Mouse (Mus musculus) heart, adult 8-10 months (tissue): ENCODE results near the gene Gm5485. TPM values are rescaled to one million over a fixed set of nuclear protein-coding genes. Genes with fewer than 3 reads are reported as not detected.

Experiments used
- DNase-seq: peaks from one replicate; pipeline ENCODE4 v3.0.0; 2022; ENCODE audit warnings: low spot score
- total RNA-seq, 4 experiments: library from RNA; stranded (reverse); gene quantifications; 2 replicates each; pipeline ENCODE4 v1.2.4; 2022

Gm5485 gene
- total RNA-seq, result not detected

DNA sequence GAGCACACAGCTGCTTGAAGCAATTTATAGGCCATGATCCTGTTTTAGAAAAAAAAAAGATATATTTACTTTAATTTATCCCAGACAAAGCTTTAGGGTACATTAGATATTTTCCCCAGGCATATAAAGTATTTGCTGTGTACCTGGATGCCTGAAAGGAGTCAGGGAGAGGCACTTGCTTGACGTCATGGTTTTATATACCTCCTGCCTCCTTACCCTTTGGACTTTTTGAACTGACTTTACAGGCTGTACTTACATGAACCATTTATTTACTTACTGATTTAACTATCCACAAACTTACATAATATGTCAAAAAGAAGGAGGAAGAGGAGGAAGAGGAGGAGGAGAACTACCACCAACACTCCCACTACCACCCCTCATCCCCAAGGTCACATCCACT, at the start of gene Gm5485:
TSS of gene Gm5485 (minus strand) at position 171 of the 400 bp plus-strand sequence.
- DNase-seq, result no peak

DNA sequence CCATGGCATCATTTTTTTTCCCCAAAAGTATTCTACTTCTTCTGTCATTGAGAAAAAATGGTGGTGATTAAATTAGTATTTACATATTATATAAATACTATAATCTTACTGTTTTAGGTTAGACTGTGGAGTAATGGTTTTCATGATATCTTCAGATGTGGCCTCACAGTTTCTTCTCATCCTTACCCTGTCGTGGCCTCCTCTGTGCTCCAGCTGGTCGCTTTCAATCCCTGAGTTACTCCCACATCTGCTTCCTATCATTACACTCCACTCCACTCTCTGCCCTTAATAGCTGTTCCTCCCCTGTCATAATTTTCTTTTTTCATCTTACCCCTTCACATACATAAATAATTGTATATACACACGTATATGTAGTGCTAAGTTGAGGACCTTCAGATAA, 41.0 kb upstream of the Gm5485 start:
- no peak for DNase-seq

DNA sequence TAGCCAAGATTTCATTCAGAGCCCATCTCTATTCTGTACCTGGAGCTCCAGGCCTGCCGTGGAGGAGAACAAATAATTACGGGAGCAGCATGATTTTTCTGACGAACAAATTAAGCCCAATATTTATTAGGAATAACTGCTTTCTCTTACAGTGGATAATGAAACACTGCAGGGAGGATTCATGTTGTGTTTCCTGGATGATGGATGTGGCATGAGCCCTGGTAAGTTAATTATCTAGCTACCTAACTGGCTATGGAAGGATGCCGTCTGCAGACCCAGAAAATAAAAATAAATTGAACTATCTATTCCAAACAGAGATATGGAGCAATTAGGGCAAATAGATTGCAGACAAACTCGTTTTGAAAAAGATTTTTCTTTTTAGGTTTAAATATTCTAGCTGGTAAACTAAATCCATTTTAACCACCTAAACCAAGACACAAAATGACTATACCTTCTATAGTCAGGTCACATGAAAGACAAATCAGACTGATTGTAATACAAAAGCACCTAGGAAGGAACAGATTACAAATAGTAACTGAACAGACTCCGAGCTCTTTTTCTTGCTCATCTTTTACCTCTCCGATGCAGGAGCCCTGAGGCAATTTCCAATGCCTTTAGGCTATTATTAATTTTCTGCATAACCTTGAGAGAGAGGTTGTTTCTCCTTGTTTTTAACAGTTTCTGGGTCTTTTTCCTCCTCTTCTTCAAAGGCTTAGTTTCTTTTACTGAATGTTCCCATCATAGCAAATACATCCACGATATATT, 34.1 kb upstream of the Gm5485 start:
- no peak for DNase-seq

DNA sequence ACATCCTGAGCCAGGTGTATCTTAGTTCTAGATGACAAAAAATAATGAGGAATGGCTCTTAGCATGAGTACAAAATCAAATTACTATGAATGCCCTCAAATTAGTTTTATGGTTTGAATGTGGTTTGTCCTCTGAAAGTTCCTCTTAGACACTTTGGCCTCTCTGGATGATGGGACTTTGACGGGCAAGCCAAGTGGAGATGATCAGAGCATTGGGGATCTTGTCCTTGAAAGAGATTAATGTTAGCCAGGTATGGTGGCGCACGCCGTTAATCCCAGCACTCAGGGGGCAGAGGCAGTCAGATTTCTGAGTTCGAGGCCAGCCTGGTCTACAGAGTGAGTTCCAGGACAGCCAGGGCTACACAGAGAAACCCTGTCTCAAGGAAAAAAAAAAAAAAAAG, 32.4 kb upstream of the Gm5485 start:
- DNase-seq, result no peak

DNA sequence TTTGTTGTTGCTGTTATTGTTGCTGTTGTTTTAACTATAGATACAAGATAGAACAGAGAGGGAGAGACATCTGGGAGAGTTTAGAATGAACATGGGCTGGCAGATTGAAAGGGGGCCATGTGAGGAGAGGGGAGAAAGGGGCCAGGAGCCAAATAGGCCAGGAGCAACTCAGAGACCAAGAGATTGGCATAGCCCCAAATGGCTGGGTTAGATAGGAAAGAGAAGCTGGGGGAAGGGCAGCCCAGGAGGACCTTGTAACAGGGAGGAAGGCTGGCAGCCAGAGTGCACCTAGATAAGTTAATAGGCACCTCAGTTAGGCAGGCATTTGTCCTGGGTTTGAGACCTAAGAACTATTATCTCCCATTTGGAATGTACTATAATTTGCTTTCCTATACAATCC, 25.3 kb upstream of the Gm5485 start:
- DNase-seq, result no peak

DNA sequence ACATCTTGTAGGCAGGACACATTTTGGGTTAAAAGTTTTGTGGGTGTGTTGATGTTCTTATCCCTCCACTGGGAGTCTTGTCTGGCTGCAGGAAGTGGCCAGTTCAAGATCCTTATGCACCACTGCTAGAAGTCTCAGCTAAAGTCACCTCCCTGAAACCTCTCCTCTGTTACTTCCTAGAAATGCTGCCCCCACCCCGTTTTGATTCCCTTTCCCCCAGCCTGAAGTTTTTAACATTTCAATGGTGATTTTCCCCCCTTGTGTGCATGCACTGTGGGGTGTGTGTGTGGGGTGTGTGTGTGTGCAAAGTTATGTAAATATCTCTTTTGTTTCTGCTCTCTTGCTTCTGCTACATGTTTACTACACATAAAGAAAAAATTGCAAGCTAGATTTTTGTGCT, 23.2 kb upstream of the Gm5485 start:
- DNase-seq, result no peak

DNA sequence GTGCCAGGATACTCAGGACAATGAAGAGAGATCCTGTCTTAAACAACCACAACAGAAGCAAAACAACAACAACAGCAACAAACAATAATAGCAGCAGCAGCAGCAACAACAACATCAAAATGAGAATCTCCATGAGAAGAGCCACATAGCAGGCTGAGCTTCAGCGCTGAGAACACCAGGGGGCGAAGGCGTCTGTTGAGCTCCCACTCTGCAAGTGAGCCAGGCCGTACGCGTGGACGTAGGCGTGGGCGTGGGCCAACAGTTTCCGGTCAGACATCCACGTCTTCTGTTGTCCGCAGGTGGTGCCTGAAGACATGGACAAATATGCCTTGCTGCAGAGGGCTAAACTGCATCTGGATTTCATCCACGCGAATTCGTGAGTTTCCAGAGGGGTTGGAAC, 18.8 kb upstream of the Gm5485 start, which contains the start of gene Morc1:
TSS of gene Morc1 (plus strand) at position 211 of the 400 bp plus-strand sequence.
- no peak for DNase-seq

DNA sequence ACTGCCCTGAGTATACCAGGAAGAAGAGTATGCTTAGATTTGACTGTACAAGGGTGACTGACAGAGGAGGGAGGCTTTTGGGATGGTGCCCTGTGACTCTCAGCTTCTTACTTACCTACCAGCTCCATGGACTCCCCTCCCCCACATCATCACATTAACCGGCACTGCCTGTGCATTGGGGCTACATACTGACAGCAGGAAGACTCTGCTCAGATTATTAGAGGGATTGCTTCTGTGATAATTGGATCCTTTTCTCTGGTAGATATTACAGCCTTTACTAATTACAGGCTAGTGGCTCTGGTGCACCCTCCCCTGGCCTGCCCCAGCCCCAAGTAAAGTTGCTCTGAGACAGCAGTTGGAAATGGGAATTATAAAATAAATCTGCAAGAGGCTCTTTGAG, 17.2 kb upstream of the Gm5485 start:
- no peak for DNase-seq

DNA sequence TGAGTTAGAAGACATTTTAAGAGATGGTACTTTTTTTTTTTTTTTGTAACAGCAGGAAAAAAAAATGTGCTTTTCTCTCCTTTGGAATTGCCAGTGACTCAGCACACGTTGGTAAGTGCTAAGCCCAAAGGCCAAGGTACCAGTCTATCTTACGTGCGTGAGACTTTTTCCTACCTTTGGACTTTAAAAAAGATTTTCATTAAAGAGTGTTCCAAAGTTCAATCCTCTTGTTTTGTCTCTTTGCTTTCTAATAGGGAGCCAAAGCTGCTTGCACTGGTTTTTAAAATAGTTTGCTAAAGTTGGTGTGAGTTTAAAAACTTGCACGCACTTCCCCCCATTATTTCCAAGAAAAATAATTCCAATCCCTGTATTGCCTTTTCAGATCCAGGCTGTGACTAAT, 11.9 kb upstream of the Gm5485 start:
- no peak for DNase-seq

DNA sequence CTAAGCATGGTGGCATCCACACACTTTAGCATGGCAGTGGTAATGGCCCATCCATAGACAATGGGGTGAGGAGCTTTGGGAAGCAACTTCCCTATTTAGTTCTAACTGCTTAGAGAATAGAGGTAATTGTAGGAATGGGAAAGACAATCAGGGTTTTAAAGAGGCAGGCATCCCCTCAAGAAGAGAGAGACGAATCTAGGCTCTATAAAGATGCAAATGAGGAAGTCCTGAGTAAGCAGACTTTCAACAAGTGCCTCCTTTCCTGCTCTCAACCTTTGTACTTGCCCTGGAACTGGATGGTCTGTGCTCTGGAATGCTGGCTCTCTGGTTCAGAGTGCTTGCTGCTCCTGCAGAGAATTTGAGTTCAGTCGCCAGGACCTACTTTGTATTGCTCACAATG, 10.3 kb upstream of the Gm5485 start:
- no peak for DNase-seq

DNA sequence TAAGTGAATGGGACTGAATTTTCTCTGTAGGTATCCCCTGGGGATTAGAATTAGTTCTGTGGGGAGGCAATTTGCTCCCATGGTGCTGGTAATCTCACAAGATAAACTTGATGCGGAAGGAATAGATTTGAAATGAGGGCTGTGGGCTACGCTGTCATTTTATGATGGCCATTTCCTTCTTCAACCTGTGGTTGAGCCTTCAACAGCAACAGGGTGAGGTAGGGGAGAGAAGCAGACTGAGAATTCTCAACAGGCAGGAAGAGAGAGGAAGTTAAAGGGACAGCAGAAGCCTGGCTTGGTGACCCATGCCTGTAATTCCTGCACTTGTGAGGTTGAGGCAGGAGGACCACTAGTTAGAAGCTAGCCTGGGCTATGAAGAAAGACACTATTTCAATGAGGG, 6.8 kb upstream of the Gm5485 start:
- DNase-seq, result no peak

DNA sequence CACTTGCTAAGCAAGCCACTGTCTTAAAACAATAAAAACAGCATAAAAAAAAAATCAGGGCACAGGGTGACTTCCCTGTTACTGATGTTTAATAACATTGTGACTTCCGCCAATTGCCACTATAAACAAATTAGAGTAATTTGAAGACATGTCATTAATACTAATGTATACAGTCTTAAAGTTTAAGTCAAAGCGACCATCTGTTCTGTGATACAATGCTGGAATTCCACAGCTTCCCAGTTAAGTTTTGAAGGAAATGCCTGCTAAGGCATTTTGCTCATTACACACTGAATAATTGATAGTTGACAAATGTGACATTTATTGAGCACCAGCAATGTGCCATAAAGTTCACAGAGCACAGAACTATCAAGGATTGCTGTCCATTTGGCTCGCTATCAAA, 6.3 kb upstream of the Gm5485 start:
- DNase-seq, result no peak

DNA sequence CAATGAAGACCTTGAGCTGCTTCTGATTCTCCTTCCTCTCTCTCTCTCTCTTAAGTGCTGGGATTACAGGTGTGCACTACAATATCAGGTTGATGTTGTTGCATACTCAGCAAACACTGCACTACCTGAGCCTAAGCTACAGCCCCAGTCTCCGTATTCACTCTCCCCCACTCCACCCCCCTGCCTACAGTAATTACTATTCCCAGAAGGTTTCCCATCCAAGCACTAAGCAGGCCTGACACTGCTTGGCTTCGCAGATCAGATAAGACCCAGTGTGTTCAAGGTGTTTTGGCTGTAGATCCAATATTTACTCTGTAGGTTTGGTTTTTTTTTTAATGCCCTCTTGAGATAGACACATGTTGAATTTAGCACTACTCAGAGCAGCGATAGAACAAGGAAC, 2.1 kb downstream of the Gm5485 start:
- no peak for DNase-seq

DNA sequence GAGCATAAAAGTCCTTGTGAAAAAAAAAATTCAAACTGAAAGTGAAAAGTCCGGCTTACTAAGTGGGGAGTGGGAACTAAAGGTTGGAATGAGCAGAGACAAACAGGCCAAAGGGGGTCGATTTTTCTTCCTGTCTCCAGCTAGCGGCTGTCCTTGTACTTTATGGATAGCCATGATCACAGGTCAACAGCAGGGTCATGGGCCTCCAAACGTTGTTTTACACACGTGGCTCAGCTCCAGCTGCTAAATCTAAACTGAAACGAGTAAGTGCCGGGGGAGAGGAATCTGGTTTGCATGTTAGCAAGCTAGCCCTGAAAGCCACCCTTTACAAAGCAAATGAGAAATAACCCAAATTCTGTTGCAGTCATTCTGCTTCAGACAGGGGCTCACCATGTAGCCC, 2.6 kb downstream of the Gm5485 start:
- no peak for DNase-seq

DNA sequence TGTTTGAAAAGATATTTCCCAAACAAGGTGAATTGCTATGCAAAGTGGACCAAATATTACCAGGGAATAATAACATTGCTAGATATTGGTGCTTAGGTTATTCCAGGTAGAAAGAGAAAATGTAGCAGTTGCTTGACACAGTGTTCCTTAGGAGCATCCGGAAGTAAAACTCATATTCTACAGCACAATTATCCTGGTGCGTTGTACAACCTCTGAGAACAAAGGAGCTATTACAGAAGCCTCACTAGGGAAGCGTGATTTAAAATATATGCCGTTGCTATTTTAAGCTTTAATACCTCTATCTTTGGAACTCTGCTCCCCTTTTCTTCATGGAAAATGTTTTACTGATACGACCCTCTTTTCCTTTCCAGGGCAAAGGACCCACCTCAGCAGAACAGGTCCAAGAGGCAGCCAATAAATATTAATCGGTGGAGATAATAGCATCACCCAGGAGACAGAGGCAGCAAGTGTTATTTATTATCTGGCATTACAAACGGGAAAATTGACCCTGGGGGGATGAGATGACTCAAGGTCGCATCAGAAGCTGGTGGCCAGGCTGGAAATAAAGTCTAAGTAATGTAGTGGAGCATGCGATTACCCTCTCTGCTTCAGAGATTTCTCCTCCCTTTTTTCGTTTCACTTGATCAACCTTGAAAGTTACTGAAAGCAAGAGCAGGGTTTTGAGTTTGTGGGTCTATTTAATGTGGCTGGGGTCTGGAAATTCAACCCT, 6.4 kb downstream of the Gm5485 start:
- DNase-seq, result no peak

DNA sequence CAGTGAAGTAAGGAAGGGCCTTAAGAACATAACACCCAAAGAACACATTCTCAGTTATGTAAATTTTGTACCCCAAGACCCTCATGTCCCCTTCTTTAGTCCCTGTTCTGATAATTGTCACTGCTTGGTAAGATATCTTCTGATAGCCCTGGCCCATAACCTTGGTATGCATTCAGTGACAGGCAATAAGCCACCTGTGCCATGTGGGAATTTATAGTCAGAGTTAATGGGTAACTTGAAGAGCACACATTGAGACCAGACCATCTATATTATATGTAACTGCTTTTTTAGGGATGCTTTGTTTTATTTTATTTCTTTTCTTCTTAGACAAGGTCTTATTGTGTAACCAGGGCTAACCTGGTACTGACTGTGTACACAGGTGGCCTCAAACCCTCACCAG, 8.2 kb downstream of the Gm5485 start:
- no peak for DNase-seq

DNA sequence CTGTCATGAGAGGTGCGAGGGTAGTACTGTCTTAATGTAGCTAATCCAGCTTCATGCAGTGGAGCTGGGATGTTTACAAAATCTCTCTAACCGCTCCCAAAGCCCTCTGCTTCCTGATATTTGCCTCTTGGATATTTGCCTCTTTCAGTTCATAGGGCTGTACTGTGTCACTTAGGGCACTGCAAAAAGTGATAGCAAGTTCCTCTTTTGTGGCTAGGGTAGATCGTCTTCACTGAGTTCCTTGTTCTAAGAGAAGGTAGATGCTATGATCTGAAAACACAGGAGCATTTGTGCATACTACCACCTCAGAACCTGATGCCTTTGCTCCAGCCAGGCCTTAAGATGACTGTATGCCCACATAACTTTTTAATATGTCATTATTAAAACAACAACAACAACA, 8.8 kb downstream of the Gm5485 start:
- no peak for DNase-seq

DNA sequence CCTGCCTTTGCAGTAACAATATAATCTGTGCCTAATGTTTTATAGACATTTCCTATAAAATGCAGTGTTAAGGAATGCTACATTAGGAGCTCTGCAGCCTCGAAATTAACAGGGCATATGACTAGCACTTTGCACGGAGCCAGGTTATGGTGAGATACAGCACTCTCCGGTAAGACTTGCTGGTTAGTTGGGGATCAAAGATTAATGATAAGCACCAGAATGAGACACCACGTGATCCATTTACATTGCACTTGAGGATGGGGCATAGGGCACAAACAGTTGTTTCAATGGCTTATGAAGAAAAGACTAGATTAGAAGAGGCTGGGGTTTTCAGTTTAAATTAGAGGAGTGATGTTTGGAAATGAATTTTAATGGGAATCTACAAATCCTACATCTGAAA, 9.3 kb downstream of the Gm5485 start:
- DNase-seq, result no peak

DNA sequence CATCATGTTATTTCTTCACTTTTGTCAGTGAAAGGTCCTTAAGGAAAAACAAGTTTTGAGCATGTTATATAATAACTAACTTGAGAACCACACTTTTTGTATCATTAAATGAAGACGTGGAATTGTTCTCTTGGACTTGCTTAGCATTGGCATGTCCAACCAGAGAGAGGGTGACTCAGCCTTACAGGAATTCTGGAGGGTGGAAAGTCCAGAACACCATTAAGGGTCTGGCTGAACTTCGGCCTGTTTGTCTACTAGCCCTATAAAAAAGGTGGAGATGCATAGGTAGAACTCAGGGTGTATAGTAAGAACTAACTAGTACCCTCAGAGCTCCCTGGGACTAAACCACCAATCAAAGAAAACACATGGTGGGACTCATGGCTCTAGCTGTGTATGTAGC, 16.9 kb downstream of the Gm5485 start:
- no peak for DNase-seq

DNA sequence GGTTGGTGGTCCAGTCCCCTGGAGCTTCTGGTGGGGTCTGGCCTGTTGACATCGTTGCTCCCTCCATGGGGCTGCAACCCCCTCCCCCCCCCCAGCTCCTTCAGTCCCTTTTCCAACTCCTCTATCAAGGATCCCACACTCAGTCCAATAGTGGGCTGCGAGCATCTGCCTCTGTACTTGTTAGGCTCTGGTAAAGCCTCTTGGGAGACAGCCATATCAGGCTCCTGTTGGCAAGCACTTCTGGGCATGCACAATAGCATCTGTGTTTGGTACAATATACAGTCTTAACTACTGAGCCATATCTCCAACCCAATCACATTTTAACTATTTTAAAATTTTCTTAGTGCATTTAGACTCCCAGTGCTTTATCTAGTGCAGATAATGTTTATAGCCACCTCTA, 25.2 kb downstream of the Gm5485 start:
- no peak for DNase-seq

DNA sequence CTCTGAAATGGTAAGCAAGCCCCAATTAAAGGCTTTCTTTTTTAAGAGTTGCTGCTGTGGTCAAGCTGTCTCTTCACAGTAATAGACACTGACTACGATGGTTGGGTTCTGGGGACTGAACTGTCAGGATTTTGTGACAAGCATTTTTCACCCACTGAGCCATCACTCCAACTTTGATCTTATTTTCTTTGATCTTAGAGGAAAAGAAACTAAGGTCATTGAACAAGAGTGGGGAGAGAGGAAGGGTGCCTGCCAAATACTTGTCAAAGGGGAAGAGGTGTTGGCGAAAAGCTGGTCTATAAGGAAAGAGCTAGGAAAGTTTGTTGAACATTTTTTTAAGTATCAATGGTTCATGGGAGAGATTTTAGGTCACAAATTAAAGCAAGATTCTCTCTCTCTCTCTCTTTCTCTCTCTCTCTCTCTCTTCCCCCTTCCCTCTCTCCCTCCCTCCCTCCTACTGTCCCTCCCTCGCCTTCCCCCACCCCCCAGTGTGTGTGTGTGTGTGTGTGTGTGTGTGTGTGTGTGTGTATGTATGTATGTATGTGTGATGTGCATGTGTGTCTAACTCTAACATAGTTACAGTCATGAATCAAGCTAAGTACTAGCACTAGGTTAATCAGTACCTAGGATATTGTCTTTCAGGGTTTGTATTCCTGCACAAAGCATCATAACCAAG, 28.5 kb downstream of the Gm5485 start:
- DNase-seq, result no peak

DNA sequence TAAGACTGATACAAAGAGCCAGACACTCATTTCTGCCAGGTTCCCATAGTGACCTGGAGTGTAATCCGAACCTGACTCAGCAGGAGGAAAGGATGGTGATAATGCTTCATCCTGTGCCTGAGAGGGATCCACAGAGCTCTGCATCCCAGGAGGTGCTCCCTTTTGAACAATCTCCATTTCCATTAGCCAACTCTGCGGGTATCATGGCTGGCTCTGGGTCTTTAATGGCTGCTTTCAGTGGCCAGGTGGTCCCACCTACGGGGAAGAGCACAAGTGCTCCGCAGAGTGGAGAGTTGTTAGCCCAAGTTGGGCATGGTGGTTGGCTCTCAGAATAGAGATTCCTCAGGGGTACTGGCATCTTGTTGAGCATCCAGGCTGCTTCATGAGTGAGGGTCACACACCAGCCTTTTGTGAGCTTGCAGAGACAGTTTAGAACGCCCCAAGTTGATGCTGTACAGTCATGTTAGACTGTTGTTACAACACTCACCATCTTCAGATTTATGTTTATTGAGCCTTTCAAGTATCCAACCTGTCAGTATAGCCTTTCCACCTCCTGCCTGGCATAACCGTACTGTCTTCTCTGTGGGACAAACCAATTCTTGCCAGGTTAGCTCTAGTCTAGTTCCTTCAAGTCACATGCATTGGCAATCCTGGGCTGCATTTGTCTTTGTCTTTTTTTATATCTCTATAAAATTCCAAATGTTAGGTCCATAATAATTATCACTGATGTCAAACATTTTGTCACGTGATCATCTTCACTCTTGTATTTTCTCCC, 38.3 kb downstream of the Gm5485 start:
- no peak for DNase-seq
